Mouse (Mus musculus) lung, postnatal 0 days (tissue): ENCODE measurements around the gene Cmtm2a.

Experiments
- CTCF ChIP-seq: IDR thresholded peaks from 2 replicates; pipeline ENCODE4 v1.5.1; 2016; ENCODE audit warnings: antibody characterized with exemption, mild to moderate bottlenecking
- EP300 ChIP-seq: IDR thresholded peaks from 2 replicates; pipeline ENCODE4 v1.6.1; 2016; ENCODE audit warnings: antibody characterized with exemption, mild to moderate bottlenecking, control low read depth

- TF ChIP-seq CTCF: no peak
- TF ChIP-seq EP300: no peak
Observed at GRCm38 (mm10) chr8:104341678-104342077, 48.7 kb upstream of the Cmtm2a start.
